Mouse (Mus musculus) brain, embryonic 14.5 days (tissue): ENCODE measurements around the gene Eef1e1. TPM values are rescaled to one million over a fixed set of nuclear protein-coding genes. Genes with fewer than 3 reads are reported as not detected.
A peak's percentile ranks its signal among the peaks of the same experiment; 100 is the strongest.

ENCODE experiments used
- DNase-seq: peaks from one replicate; pipeline ENCODE4 v3.0.0-alpha.2; 2011; ENCODE audit warnings: low read depth
- CTCF ChIP-seq: fragments of 200-500 bp; IDR thresholded peaks from 2 replicates; pipeline ENCODE4 v1.5.1; 2012; ENCODE audit warnings: inconsistent platforms, mild to moderate bottlenecking, moderate library complexity, borderline replicate concordance; ENCODE audit not compliant: insufficient read depth, insufficient read length; ENCODE audit errors: extremely low read depth
- POLR2A ChIP-seq: fragments of 200-500 bp; IDR thresholded peaks from 2 replicates; pipeline ENCODE4 v1.6.1; 2012; ENCODE audit warnings: mild to moderate bottlenecking, inconsistent platforms, borderline replicate concordance; ENCODE audit not compliant: poor library complexity, insufficient read depth, insufficient read length, severe bottlenecking; ENCODE audit errors: extremely low read depth
- polyA plus RNA-seq: library from polyadenylated mRNA; depleted of rRNA; stranded (reverse); fragments of >200 nt; gene quantifications from 2 replicates; pipeline ENCODE4 v1.2.3, GENCODE M21; 2012

Gene Eef1e1
- polyA plus RNA-seq, 1 experiment: 41.7 TPM

GRCm38 (mm10) chr13:38649069-38649468 is 9.8 kb downstream of the Eef1e1 start:
- TF ChIP-seq POLR2A: no peak
- TF ChIP-seq CTCF: no peak

GRCm38 (mm10) chr13:38641414-38641813 is 17.4 kb downstream of the Eef1e1 start:
- TF ChIP-seq CTCF (no peak), POLR2A (no peak)
- no peak for DNase-seq

More at GRCm38 (mm10) chr13:38649069-38649468, 9.8 kb downstream of the Eef1e1 start:
- DNase-seq: no peak

- no peak for TF ChIP-seq CTCF
- no peak for TF ChIP-seq POLR2A
- DNase-seq: no peak
Measured at GRCm38 (mm10) chr13:38640961-38641360, 17.9 kb downstream of the Eef1e1 start.

- TF ChIP-seq CTCF (no peak), POLR2A (no peak)
- DNase-seq: no peak
Measured at GRCm38 (mm10) chr13:38638694-38639093, 20.2 kb downstream of the Eef1e1 start.

GRCm38 (mm10) chr13:38634800-38635269 is 24.0 kb downstream of the Eef1e1 start, which contains the start of gene Bloc1s5:
Gene Bloc1s5 (minus strand): TSS chr13:38635109.
- TF ChIP-seq POLR2A: 0 out of 2 replicates have a peak, but pooled peaks have one; percentile 39
- TF ChIP-seq CTCF: no peak
- DNase-seq: peak; percentile 98

GRCm38 (mm10) chr13:38634256-38634799 is 24.5 kb downstream of the Eef1e1 start:
- TF ChIP-seq CTCF (no peak), POLR2A (no peak)
- no peak for DNase-seq

DNA sequence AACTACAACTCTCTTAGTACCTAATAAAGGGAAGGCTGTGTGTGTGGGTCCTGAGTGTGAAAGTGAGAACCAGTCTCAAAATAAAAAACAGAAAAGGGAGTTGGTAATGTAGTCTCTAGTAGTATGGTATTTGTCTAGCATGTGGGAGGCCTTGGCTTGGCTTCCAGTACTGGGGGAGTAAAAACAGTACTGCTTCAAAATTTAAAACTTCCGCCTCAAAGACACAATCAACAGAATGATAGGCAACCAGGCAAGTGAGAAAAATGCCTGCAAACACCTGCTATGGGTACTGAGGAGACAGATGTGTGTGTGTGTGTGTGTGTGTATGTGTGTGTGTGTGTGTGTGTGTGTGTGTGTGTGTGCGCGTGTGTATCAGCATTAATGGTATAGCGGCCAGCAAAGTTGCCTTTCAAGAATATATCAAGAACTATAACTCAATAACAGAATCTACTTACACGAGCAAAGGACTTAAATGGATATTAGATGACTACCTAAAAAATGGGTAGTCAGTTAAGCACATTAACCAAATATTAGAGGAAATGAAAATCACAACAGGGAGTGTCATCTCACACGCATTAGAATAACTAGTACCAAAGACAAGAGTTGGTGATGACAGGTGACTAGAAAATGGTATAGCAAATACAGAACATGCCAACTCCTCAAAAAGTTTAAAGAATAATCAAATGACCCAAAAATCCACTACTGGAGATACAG is 25.4 kb downstream of the Eef1e1 start:
- DNase-seq: no peak
- TF ChIP-seq CTCF: no peak
- no peak for TF ChIP-seq POLR2A

DNA sequence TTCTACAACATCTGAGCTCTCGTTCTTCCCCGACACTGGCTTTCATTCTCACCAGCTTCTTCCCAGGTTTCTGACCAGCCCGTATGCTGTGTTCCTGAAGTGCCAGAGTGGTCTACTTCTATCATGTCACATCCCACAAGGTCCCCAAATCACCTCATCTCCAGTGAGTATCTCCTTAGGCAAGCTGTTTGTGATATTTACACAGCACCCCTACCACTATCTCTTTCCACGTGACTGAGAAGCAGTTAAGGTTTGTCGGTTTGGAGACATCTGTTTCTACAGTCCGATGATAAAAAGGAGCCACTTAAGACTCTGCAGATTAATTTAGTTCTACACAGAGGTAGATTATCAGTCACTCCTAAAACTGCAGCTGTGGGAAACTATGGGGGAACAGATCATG is 26.3 kb downstream of the Eef1e1 start:
- no peak for TF ChIP-seq POLR2A
- TF ChIP-seq CTCF: no peak
- DNase-seq: no peak

DNA sequence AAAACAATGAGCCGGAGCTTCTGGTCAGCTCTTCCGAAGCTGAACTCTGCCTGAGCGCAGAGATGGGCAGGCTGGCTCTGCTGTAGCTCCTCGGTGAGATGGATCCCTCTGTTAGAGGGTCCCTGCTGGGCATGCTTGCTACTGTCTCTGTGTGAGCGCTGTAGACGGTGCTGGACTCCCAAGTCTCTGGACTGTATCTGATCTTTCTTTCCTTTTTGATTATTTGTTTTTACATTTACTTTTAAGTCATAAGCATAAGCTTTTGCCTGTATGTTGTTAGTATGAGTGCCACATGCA is 32.7 kb downstream of the Eef1e1 start:
- TF ChIP-seq CTCF (no peak), POLR2A (no peak)
- no peak for DNase-seq

GRCm38 (mm10) chr13:38625492-38626228 is 33.2 kb downstream of the Eef1e1 start:
- TF ChIP-seq CTCF: peak; percentile 33; the same call in 1 of the 2 replicates
- no peak for TF ChIP-seq POLR2A
- DNase-seq: peak; percentile 72

- TF ChIP-seq CTCF (no peak), POLR2A (no peak)
- DNase-seq: no peak
Measured at GRCm38 (mm10) chr13:38624292-38624902, 34.5 kb downstream of the Eef1e1 start.
